Mouse (Mus musculus) limb, embryonic 11.5 days (tissue): ENCODE measurements around the gene Rpusd3. TPM values are rescaled to one million over a fixed set of nuclear protein-coding genes. Genes with fewer than 3 reads are reported as not detected.

ENCODE experiments used
- ATAC-seq: fragments of 200-750 bp; cut with Nextera tagmentation; 2 replicates; pipeline ENCODE4 v1.8.0; 2017; ENCODE audit warnings: low read depth; ENCODE audit not compliant: insufficient number of reproducible peaks, low FRiP score, low TSS enrichment
- DNase-seq: peaks from one replicate; pipeline ENCODE4 v3.0.0-alpha.2; 2015; ENCODE audit warnings: low spot score
- H3K27ac ChIP-seq: fragments of 300-500 bp; sonication (generic); replicated peaks from 2 replicates; pipeline ENCODE4 v1.5.1; 2014; ENCODE audit warnings: low read depth, mild to moderate bottlenecking, low read length
- H3K27me3 ChIP-seq: fragments of 300-500 bp; sonication (generic); 2 replicates; pipeline ENCODE4 v1.6.1; 2014; ENCODE audit warnings: mild to moderate bottlenecking, low read length, mixed read lengths; ENCODE audit not compliant: control insufficient read depth, insufficient read depth
- H3K36me3 ChIP-seq: fragments of 300-500 bp; sonication (generic); 2 replicates; pipeline ENCODE4 v1.6.1; 2014; ENCODE audit warnings: mild to moderate bottlenecking, low read length, moderate library complexity, mixed read lengths; ENCODE audit not compliant: control insufficient read depth, insufficient read depth
- H3K4me1 ChIP-seq: fragments of 300-500 bp; sonication (generic); 2 replicates; pipeline ENCODE4 v1.6.1; 2014; ENCODE audit warnings: low read length, mixed read lengths; ENCODE audit not compliant: control insufficient read depth, insufficient read depth
- H3K4me2 ChIP-seq: fragments of 300-500 bp; sonication (generic); 2 replicates; pipeline ENCODE4 v1.6.1; 2014; ENCODE audit warnings: low read depth, mild to moderate bottlenecking, moderate library complexity; ENCODE audit not compliant: severe bottlenecking
- H3K4me3 ChIP-seq: fragments of 300-500 bp; sonication (generic); 2 replicates; pipeline ENCODE4 v1.5.1; 2014; ENCODE audit warnings: low read depth, low read length
- H3K9ac ChIP-seq: fragments of 300-500 bp; sonication (generic); 2 replicates; pipeline ENCODE4 v1.6.1; 2014; ENCODE audit warnings: mild to moderate bottlenecking, low read length
- H3K9me3 ChIP-seq: fragments of 300-500 bp; sonication (generic); 2 replicates; pipeline ENCODE4 v1.6.1; 2016; ENCODE audit warnings: low read length; ENCODE audit not compliant: control insufficient read depth
- WGBS: fragments of 180-500 bp; shearing (Covaris S2); extraction: QIAGEN DNeasy Blood & Tissue Kit; methylation state at CpG from one replicate; pipeline ENCODE4 v1.1.7; 2014; 5-methylcytosine and 5-hydroxymethylcytosine counted together
- polyA plus RNA-seq: library from polyadenylated mRNA; unstranded; fragments of >200 nt; fragmentation: Nextera tagmentation; extraction: Ambion mirVana; gene quantifications from 2 replicates; pipeline ENCODE4 v1.2.1, GENCODE M21; 2014

Gene Rpusd3
- polyA plus RNA-seq, 1 experiment from 2014 or later: 39.0 TPM

GRCm38 (mm10) chr6:113404649-113405448 is 14.3 kb downstream of the Rpusd3 start:
- no peak overlapping the region for H3K9ac ChIP-seq
- H3K9me3 ChIP-seq: no peaks in the 10 kb centered on the region
- ATAC-seq: no peak
- H3K4me2 ChIP-seq: no peak overlapping the region
- H3K27ac ChIP-seq: no peak overlapping the region
- peaks cover 3% of the 10 kb centered on the region; the same call in 1 of the 2 replicates for H3K36me3 ChIP-seq
- 86% methylated on average over 12 of the region's 12 CpGs for WGBS
- H3K27me3 ChIP-seq: no peaks in the 10 kb centered on the region
- H3K4me3 ChIP-seq: no peak overlapping the region
- H3K4me1 ChIP-seq: no peaks in the 10 kb centered on the region
- DNase-seq: no peak

- ATAC-seq: no peak
- H3K9me3 ChIP-seq: no peaks in the 10 kb centered on the region
Measured at GRCm38 (mm10) chr6:113402094-113402493, 17.0 kb downstream of the Rpusd3 start.

GRCm38 (mm10) chr6:113396270-113397030 is 22.7 kb downstream of the Rpusd3 start:
- Histone ChIP-seq H3K4me1 (peaks cover 4% of the 10 kb centered on the region; the same call in 1 of the 2 replicates), H3K27ac (no peak overlapping the region), H3K9ac (no peak overlapping the region), H3K4me2 (no peak overlapping the region), H3K27me3 (no peaks in the 10 kb centered on the region), H3K36me3 (no peaks in the 10 kb centered on the region; the same call in 1 of the 2 replicates), H3K4me3 (no peak overlapping the region), H3K9me3 (no peaks in the 10 kb centered on the region)
- DNase-seq: no peak
- 85% methylated on average over 10 of the region's 10 CpGs for WGBS
- no peak for ATAC-seq

More at GRCm38 (mm10) chr6:113402094-113402493, 17.0 kb downstream of the Rpusd3 start:
- no peaks in the 10 kb centered on the region for H3K27me3 ChIP-seq
- DNase-seq: no peak
- H3K27ac ChIP-seq: no peak overlapping the region
- no peaks in the 10 kb centered on the region for H3K4me1 ChIP-seq
- WGBS: 91% methylated on average over 13 of the region's 13 CpGs
- no peaks in the 10 kb centered on the region for H3K36me3 ChIP-seq
- H3K4me3 ChIP-seq: no peak overlapping the region
- H3K4me2 ChIP-seq: no peak overlapping the region
- no peak overlapping the region for H3K9ac ChIP-seq

GRCm38 (mm10) chr6:113395501-113395900 is 23.6 kb downstream of the Rpusd3 start:
- no peaks in the 10 kb centered on the region; the same call in 1 of the 2 replicates for H3K36me3 ChIP-seq
- no peak overlapping the region for H3K27ac ChIP-seq
- H3K9me3 ChIP-seq: no peaks in the 10 kb centered on the region
- H3K27me3 ChIP-seq: no peaks in the 10 kb centered on the region
- ATAC-seq (no peak), DNase-seq (no peak)
- no peak overlapping the region for H3K9ac ChIP-seq
- peaks cover 4% of the 10 kb centered on the region; the same call in 1 of the 2 replicates for H3K4me1 ChIP-seq
- 94% methylated on average over 6 of the region's 6 CpGs for WGBS
- no peak overlapping the region for H3K4me2 ChIP-seq
- no peak overlapping the region for H3K4me3 ChIP-seq

GRCm38 (mm10) chr6:113394811-113395210 is 24.3 kb downstream of the Rpusd3 start:
- Histone ChIP-seq H3K9ac (no peak overlapping the region), H3K4me1 (peaks cover 4% of the 10 kb centered on the region; the same call in 1 of the 2 replicates), H3K4me3 (no peak overlapping the region), H3K9me3 (no peaks in the 10 kb centered on the region), H3K36me3 (no peaks in the 10 kb centered on the region; the same call in 1 of the 2 replicates), H3K27me3 (no peaks in the 10 kb centered on the region), H3K27ac (no peak overlapping the region), H3K4me2 (no peak overlapping the region)
- ATAC-seq (no peak), DNase-seq (no peak)
- WGBS: 93% methylated on average over 11 of the region's 11 CpGs

GRCm38 (mm10) chr6:113393951-113394350 is 25.2 kb downstream of the Rpusd3 start:
- no peaks in the 10 kb centered on the region for H3K9me3 ChIP-seq
- peaks cover 4% of the 10 kb centered on the region; the same call in 1 of the 2 replicates for H3K4me1 ChIP-seq
- no peak overlapping the region for H3K27ac ChIP-seq
- H3K4me2 ChIP-seq: no peak overlapping the region
- H3K4me3 ChIP-seq: no peak overlapping the region
- WGBS: 88% methylated on average over 6 of the region's 6 CpGs
- ATAC-seq (no peak), DNase-seq (no peak)
- 0 out of 2 replicates have a peak overlapping the region, but pooled peaks have one; percentile 17 for H3K9ac ChIP-seq
- H3K36me3 ChIP-seq: peaks cover 3% of the 10 kb centered on the region; the same call in 1 of the 2 replicates
- no peaks in the 10 kb centered on the region for H3K27me3 ChIP-seq

- Histone ChIP-seq H3K27ac (no peak overlapping the region), H3K9ac (peak overlapping the region; percentile 81)
- under 1% methylated on average over 44 of the region's 51 CpGs for WGBS
Measured at GRCm38 (mm10) chr6:113392387-113393071, 26.6 kb downstream of the Rpusd3 start.

GRCm38 (mm10) chr6:113392015-113392386 is 27.1 kb downstream of the Rpusd3 start:
- ATAC-seq (no peak), DNase-seq (no peak)
- H3K4me3 ChIP-seq: peak overlapping the region; percentile 42
- H3K27ac ChIP-seq: no peak overlapping the region
- no peaks in the 10 kb centered on the region for H3K9me3 ChIP-seq
- peaks cover 4% of the 10 kb centered on the region; the same call in 1 of the 2 replicates for H3K4me1 ChIP-seq
- peak overlapping the region; percentile 81 for H3K9ac ChIP-seq
- H3K4me2 ChIP-seq: peak overlapping the region; percentile 97
- H3K36me3 ChIP-seq: peaks cover 9% of the 10 kb centered on the region; the same call in 1 of the 2 replicates
- 32% methylated on average over 10 of the region's 10 CpGs for WGBS
- no peaks in the 10 kb centered on the region for H3K27me3 ChIP-seq

More at GRCm38 (mm10) chr6:113392387-113393071, 26.6 kb downstream of the Rpusd3 start:
- Histone ChIP-seq H3K4me1 (peaks cover 4% of the 10 kb centered on the region; the same call in 1 of the 2 replicates), H3K4me3 (peak overlapping the region; percentile 42), H3K9me3 (no peaks in the 10 kb centered on the region), H3K4me2 (peak overlapping the region; percentile 97), H3K27me3 (no peaks in the 10 kb centered on the region), H3K36me3 (peaks cover 5% of the 10 kb centered on the region; the same call in 1 of the 2 replicates)
- DNase-seq (peak; percentile 76), ATAC-seq (peak; percentile 64)
